Mouse (Mus musculus): ENCODE results near the gene Lcmt2. TPM values are rescaled to one million over a fixed set of nuclear protein-coding genes. Genes with fewer than 3 reads are reported as not detected.

The Lcmt2 gene
- 11.6 and 13.9 TPM in 2 replicates for total RNA-seq (2017)

DNA sequence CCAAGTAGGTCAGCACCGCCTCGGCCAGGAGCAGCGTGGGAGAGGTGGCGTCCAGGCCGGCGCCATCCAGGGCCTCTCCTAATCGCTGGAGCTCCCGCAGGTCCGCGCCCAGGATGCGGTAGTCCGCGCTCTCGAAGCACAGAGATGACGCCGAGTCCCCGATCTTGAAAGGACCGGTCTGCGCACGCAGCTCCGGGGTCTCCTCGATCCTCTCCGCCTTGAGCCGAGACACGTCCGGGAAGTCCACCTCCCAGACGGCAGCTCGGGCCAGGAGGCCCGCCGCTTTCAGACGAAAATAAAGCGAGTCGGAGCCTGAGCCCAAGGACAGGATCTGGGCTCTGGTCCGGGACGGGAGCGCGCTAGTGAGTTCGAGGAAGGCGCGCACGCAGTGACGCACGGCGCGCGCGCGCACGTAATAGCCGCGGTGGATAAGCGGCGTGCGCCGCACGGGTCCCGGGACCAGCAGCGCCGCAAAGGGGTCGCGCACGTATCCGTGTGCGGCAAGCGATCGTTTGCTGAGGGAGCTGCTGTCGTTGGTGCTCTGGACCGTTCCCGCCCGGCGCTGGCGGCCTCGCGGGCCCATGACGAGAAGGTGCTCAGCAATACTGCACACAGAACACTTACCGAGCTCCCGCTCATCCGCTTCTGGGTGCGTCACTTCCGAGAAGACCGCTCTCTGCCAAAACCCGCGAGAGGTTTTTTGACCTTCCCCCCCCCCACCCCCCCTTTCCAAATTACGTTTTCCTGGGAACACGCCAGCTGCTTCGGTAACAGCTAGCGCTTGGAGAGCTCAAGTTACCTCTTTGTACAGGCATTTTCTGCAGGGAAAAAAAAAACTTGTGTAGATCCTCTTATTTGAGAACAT, at the start of gene Lcmt2, which contains the start of gene Adal:
Lcmt2 (minus strand) TSS at position 636 of the 865 bp plus-strand sequence.
Adal (plus strand) TSS at position 411 of the 865 bp plus-strand sequence.
- peak; percentile 79 to 81 for ATAC-seq (replicated peaks in 1 of 2; ENCODE audit: insufficient read depth in 1 of 2, low FRiP score in 2 of 2, low TSS enrichment in 1 of 2, low read depth in 1 of 2, poor library complexity in 2 of 2, severe bottlenecking in 2 of 2)

DNA sequence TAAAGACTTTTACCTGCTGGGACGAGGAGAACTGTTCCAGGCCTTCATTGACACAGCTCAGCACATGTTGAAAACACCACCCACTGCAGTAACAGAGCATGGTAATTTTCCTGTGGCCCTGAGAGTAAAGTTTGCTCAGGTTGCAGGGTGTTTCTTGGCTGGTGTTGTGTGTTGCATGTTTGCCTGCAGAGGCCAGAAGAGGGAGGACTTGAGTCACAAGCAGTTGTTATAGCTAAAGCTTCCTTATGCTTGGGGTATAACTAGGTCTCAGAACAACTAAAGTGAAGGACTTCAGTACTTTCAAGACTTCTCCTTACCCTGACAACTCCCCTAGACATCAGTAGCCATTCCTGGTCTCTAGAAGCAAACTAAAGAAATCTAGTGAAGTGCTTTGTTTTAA, 48.1 kb upstream of the Lcmt2 start:
- ATAC-seq (replicated peaks in 1 of 2; ENCODE audit: insufficient read depth in 1 of 2, low FRiP score in 2 of 2, low TSS enrichment in 1 of 2, low read depth in 1 of 2, poor library complexity in 2 of 2, severe bottlenecking in 2 of 2), result no peak

DNA sequence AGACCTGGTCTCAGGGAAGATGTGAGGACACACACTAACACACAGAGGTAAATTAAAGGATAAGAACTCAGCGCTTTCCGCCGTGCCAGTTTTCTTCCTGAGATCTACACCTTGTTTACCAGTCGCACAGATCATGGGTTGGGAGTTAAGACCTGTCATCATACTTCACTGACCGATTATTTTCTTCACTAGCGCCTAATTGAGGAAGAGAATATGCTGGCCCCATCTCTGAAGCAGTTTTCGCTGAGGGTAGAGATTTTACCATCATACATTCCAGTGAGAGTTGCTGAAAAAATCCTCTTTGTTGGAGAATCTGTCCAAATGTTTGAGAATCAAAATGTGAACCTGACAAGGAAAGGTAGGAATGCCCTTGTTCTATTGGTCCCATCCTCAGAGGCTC, 43.7 kb upstream of the Lcmt2 start:
- ATAC-seq (replicated peaks in 1 of 2; ENCODE audit: insufficient read depth in 1 of 2, low FRiP score in 2 of 2, low TSS enrichment in 1 of 2, low read depth in 1 of 2, poor library complexity in 2 of 2, severe bottlenecking in 2 of 2), result no peak

DNA sequence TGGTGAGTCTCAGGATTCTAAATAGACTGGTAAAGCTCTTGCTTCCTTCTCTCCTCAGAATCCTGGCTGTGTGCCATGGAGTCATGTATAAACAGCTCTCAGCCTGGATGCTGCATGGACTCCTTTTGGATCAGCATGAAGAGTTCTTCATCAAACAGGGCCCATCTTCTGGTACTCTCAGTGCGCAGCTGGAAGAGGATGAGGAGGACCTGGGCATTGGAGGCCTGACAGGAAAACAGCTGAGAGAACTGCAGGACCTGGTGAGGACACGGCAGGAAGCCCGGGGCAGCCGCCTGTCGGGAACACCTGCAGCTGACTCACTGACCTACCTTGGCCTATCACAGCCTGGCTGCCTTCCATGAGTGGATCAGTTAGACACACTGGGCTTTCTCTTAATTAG, 43.0 kb upstream of the Lcmt2 start:
- ATAC-seq (replicated peaks in 1 of 2; ENCODE audit: insufficient read depth in 1 of 2, low FRiP score in 2 of 2, low TSS enrichment in 1 of 2, low read depth in 1 of 2, poor library complexity in 2 of 2, severe bottlenecking in 2 of 2), result no peak

DNA sequence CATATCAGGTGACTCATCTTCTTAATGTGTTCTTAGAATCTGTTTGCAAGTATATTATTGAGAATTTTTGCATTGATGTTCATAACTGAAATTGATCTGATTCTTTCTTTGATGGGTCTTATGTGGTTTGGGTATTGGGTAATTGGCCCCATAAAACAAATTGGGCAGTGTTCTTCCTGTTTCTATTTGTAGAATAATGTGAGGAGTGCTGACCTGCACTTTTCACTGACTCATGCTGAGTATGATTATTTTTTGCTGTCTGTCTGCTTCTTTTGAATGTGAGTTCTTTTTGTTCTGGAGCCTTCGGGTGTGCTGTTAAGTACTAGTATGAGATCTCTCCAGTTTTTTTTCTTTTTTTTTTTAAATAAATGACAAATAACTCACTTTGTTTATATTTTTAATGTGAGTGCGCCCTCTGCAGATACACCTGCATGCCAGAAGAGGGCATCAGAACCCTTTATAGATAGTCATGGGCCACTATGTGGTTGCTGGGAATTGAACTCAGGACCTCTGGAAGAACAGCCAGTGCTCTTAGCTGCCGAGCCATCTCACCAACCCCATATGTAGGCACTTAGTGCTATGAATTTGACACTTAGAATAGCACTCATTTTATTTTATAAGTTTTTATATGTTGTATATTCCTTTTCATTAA, 38.5 kb upstream of the Lcmt2 start:
- no peak for ATAC-seq (replicated peaks in 1 of 2; ENCODE audit: insufficient read depth in 1 of 2, low FRiP score in 2 of 2, low TSS enrichment in 1 of 2, low read depth in 1 of 2, poor library complexity in 2 of 2, severe bottlenecking in 2 of 2)

DNA sequence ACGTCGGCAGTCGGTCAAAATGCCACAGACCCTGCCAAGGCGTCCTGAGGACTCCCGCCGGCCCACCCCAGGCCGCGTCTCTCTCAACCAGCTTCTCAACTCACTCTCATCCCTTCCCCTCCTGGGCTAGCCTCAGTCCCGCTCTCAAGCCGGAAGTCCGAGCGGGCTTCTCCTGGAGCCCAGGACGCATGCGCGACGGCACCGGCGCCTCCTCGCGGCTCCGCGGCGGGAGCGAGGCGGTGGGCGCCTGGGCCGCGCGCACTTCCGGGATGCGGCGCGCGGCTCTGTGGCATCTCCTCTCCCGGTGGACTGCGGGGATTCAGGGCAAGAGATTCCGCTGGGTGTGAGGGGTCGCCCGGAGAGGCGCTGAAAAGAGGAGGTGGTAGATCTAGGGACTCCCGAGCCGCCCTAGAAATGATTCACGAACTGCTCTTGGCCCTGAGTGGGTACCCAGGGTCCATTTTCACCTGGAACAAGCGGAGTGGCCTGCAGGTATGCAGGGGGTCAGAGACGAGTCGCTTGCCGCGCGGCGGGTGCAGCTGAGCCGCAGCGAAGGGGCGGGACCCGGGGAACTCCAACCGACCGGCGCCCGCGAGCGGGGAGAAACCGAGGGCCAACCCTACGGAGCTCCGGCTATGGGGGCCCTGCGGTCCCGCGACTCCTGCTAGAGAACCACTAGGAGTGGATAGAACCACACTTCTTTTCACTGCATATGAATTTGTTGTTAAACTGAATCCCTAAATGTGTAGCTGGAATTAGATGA, 30.7 kb upstream of the Lcmt2 start, which contains the start of gene Zscan29:
Zscan29 (minus strand) TSS at position 146 of the 763 bp plus-strand sequence.
- ATAC-seq (replicated peaks in 1 of 2; ENCODE audit: insufficient read depth in 1 of 2, low FRiP score in 2 of 2, low TSS enrichment in 1 of 2, low read depth in 1 of 2, poor library complexity in 2 of 2, severe bottlenecking in 2 of 2), result peak; percentile 75 to 80

DNA sequence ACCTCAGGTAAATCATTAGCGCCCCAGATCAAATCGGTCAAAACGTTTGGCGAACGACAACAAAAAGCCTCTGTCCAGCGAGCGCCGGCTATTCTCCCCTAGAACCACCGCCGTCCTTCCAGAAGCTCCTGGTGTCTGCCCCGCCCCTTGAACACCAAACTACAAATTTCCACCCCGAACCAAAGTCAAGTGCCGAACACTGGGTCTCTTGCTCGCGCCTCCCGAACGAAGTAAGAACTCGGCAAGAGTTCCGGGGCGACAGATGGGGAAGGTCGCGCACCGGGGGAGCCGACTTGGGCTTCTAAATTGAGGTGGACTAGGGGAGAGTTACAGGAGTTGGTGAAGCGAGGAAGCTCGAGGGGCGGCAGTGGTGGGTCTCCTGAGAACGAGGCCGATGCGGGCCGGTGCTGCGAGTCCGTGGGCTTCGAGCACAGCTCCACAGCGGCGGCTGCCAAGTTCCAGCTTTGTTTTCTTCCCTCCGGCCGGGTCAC, 30.1 kb upstream of the Lcmt2 start, which contains the start of gene Tubgcp4:
Tubgcp4 (plus strand) TSS at position 174 of the 491 bp plus-strand sequence.
- peak; percentile 9 to 25; a peak in 3 of 4 replicates for ATAC-seq (replicated peaks in 1 of 2; ENCODE audit: insufficient read depth in 1 of 2, low FRiP score in 2 of 2, low TSS enrichment in 1 of 2, low read depth in 1 of 2, poor library complexity in 2 of 2, severe bottlenecking in 2 of 2)

DNA sequence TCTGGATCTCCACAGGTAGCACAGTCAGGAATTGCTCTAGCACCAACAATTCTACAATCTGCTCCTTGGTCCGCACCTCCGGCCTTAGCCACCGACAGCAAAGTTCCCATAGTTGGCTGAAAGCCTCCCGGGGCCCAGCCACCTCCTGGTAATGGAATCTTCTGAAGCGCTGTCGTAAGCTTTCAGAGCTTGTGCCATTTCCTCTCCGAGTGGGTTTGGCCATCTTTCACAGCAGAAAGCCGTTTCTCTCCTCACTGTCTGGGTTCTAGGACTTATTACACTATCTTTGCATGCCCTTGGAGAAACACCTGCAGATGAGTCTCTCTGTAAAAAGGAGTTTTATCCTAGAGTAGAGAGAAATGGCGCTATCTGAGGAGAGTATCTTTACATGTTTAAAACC, 29.4 kb upstream of the Lcmt2 start:
- ATAC-seq (replicated peaks in 1 of 2; ENCODE audit: insufficient read depth in 1 of 2, low FRiP score in 2 of 2, low TSS enrichment in 1 of 2, low read depth in 1 of 2, poor library complexity in 2 of 2, severe bottlenecking in 2 of 2), result peak; percentile 44 to 57; a peak in 3 of 4 replicates

DNA sequence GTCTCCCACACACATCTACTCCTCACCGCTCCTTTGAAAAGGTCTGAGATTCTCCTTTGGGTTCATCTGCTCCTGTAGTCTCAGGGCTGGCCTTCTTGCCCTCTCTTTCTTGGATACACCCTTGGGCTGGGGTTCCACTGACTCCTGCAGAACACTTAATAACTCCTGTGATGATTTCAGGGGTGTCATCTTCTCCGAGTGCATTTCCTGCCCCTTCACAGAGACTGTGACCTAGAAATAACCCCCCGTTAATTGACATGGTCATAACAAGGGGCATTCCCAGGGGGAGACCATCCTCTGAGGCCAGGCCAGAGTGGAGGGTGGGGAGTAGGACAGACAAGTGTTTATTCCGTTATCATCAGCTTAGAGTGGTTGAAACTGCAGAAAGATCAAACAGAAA, 28.7 kb upstream of the Lcmt2 start:
- ATAC-seq (replicated peaks in 1 of 2; ENCODE audit: insufficient read depth in 1 of 2, low FRiP score in 2 of 2, low TSS enrichment in 1 of 2, low read depth in 1 of 2, poor library complexity in 2 of 2, severe bottlenecking in 2 of 2), result no peak

DNA sequence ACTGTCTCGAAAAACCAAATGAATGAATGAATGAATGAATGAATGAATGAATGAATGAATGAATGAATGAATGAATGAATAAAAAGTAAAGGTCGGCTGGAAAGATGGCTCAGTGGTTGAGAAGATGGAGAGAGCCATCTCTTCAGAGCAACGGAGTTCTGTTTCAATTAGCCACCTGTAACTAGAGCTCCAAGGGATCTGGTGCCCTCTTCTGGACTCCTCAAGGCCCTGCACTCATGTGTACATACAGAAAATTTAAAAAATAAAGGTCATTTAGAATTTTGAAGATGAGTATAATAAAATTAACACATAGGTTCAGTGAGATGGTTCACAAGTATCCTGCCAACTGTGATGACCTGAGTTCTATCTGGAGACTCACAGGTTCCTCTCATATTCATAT, 12.6 kb upstream of the Lcmt2 start:
- no peak for ATAC-seq (replicated peaks in 1 of 2; ENCODE audit: insufficient read depth in 1 of 2, low FRiP score in 2 of 2, low TSS enrichment in 1 of 2, low read depth in 1 of 2, poor library complexity in 2 of 2, severe bottlenecking in 2 of 2)

DNA sequence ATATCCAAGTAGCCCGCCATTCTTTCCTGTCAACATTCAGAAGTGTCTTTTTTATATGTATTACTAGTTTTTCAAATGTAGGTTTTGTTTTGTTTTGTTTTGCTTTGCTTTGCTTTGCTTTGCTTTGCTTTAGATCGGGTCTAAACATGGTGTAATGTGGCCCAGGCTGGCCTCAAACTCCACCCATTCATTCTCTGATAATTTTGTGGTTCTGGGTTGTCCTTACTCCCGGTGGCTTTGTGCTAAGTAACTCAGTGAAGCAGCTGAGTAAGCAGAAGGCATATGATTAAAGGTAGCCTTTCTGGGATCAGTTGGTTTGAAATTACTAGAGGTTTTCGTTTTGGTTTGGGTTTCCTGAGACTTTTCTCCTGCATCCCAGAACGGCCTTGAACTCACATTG, 9.2 kb upstream of the Lcmt2 start:
- no peak for ATAC-seq (replicated peaks in 1 of 2; ENCODE audit: insufficient read depth in 1 of 2, low FRiP score in 2 of 2, low TSS enrichment in 1 of 2, low read depth in 1 of 2, poor library complexity in 2 of 2, severe bottlenecking in 2 of 2)

DNA sequence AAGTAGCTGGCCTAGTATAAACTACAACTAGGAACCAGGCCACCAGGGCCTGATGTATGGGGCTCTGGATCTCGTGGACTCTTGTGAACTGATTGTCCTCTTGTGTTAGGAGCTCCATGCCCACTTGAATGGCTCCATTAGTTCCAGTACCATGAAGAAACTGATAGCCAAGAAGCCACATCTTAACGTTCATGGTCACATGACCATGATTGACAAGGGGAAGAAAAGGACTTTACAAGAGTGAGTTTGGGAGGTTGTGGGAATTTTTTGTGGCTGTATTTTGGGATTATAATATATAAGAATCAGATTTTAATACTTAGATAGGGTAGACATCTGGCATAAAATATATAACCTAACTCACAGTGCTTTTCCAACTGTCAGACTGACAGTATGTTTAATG, 2.0 kb upstream of the Lcmt2 start:
- no peak for ATAC-seq (replicated peaks in 1 of 2; ENCODE audit: insufficient read depth in 1 of 2, low FRiP score in 2 of 2, low TSS enrichment in 1 of 2, low read depth in 1 of 2, poor library complexity in 2 of 2, severe bottlenecking in 2 of 2)

DNA sequence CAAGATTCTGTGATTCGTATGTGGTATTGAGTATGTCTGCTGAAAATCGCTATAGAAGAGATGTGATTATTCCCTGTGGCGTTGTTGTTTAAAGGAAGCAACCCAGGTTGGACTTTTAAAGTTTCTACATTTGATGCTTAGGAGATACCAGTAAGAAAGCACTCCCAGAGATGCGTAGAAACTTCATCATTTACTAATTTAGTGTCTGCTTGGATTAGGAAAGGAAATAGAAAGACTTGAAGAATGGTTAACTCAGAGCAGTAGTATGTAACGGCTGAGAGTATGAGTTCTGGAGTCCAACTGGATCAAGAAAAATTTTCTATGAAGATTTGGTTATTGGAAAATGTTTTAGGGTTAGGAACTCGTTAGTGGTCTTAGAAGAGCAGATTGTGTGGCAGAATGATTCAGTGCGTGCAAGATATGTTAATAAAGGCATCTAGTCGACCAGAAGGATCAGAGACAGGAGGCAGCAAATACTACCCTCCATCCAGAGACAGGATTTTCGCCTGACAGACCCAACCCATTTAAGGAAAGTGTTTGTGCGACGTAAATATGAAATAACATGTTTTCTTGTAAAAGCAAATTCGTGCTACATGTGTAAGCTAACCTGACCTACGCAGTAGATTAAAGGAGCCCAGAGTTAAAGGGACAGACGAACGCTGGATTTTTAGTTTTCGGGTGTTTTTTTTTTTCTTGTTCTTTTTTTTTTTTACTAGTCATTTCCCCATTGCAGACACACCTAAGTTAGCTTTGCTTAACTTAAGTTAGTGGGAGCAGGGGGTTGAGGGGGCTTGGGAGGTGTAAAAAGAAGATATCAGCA, 973 bp upstream of the Lcmt2 start:
- no peak for ATAC-seq (replicated peaks in 1 of 2; ENCODE audit: insufficient read depth in 1 of 2, low FRiP score in 2 of 2, low TSS enrichment in 1 of 2, low read depth in 1 of 2, poor library complexity in 2 of 2, severe bottlenecking in 2 of 2)

DNA sequence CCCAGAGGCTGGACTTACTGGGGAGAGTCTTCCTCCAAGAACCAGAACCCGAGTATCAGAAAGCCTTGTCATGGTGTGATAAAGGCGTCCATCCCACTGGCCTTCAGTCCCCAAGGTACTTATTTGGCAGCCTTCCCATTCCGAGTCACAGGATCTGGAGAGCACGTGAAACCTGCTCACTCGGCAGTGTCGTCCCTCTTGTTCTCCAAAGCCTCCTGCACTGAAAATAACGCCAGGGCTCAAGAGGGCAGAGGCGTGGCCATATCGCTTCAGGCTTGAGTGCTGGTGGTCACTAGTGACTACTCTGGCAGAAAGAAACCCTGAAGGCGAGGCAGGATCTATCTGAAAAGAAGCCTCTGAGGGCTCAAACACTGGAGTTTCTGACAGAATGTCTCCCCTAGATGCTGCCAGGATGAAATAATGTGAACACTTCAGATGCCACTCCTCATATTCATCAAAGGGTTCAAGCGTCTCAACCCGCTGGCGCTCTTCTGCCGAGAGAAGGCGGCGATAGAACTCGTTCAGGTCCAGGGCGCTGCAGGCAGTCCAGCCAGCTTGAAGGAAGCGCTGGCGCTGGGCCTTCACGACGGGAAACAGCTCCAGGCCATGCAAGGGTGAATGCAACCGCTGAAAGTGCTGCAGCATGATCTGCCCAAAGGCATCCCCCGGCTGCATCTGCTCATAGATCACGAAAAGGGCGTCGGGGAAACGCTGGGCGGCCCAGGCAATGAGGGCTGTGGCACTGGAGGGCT, 1.0 kb downstream of the Lcmt2 start:
- peak; percentile 18 to 24; a peak in 2 of 4 replicates for ATAC-seq (replicated peaks in 1 of 2; ENCODE audit: insufficient read depth in 1 of 2, low FRiP score in 2 of 2, low TSS enrichment in 1 of 2, low read depth in 1 of 2, poor library complexity in 2 of 2, severe bottlenecking in 2 of 2)

DNA sequence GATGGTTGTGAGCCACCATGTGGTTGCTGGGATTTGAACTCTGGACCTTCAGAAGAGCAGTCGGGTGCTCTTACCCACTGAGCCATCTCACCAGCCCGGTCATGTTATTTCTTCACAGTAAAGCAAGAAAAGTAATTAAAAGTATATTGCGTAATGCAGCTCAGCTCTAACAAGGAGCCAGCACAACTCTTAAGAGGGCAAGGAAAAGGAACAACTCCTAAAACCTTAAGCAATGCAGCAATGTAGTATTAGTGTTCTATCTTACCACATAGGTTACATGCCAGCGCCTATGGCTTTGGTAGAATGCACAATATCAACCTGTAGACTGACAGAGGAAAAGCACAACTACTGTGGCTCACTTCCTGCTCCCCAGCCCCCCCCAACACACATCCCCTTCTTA, 3.1 kb downstream of the Lcmt2 start:
- ATAC-seq (replicated peaks in 1 of 2; ENCODE audit: insufficient read depth in 1 of 2, low FRiP score in 2 of 2, low TSS enrichment in 1 of 2, low read depth in 1 of 2, poor library complexity in 2 of 2, severe bottlenecking in 2 of 2), result no peak

DNA sequence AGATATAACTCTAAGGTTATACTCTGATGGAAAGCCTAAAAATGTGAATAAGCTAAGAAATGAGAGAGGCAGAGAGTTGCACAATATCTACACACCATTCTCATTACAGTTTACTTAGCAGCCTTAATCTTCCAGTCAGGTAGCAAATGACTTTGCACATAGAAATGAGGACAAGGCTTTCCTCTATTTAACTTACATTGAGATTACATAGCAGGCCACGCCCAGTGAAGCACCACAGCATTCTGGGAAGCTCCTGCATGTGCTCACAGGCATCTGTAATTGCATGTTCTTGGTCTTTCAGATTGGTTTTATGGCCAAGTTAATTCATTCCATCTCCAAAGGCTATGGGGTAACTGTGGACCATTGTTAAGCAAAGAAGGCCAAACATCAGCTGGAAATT, 7.6 kb downstream of the Lcmt2 start:
- ATAC-seq (replicated peaks in 1 of 2; ENCODE audit: insufficient read depth in 1 of 2, low FRiP score in 2 of 2, low TSS enrichment in 1 of 2, low read depth in 1 of 2, poor library complexity in 2 of 2, severe bottlenecking in 2 of 2), result no peak

Data from hematopoietic stem cell, adult 5-6 weeks (primary cell).